Mouse (Mus musculus) frontal cortex, postnatal 36 days (tissue): ENCODE data around the gene Aqp9.
"Not testable (repeated sequence)": the region's sequence is repeated elsewhere in the genome, so short reads cannot be mapped to it uniquely, and the experiment has no call there.

Experiments used
- DNase-seq, 2 experiments: peaks; one replicate each; pipeline ENCODE4 v3.0.0; 2022; ENCODE audit warnings: low spot score in 2 of 2

Aqp9 gene

GRCm38 (mm10) chr9:71138936-71139335 is 29.5 kb downstream of the Aqp9 start:
- DNase-seq: no peak

DNA sequence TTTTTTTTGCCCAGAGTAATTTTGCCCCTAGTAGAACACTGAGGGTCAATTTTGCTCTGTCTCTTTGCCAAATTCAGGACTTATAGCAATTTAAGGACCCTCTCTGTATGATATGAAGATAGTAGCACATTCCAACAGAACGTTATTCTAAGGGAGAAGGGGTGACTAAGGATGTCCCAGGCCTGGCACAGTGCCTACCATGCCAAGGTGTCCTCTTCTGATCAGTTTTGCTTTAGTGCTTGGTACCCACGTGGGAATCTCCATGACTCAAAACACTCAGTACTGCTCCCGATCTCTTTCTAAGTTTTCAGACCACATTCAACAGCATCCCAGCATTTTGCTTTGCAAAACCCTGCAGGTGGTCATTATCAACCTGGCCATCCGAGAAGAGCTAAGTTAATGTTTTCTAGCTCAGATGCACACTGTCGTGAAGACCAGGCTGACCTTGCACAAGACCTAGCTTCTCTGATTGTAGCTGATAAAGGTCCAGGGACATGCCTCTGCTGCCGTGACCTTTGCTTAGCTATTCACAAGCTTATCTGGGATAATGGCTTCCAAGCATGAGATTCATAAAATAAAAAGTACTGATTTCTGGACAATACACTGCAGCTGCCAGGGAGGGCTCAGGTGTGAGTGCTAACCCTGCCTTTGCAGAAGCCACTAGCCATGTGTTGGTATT is 31.1 kb downstream of the Aqp9 start:
- no peak for DNase-seq

- DNase-seq: no peak
These were observed 33.4 kb downstream of the Aqp9 start for GRCm38 (mm10) chr9:71135073-71135472.

GRCm38 (mm10) chr9:71133190-71133589 is 35.3 kb downstream of the Aqp9 start:
- DNase-seq: no peak

DNA sequence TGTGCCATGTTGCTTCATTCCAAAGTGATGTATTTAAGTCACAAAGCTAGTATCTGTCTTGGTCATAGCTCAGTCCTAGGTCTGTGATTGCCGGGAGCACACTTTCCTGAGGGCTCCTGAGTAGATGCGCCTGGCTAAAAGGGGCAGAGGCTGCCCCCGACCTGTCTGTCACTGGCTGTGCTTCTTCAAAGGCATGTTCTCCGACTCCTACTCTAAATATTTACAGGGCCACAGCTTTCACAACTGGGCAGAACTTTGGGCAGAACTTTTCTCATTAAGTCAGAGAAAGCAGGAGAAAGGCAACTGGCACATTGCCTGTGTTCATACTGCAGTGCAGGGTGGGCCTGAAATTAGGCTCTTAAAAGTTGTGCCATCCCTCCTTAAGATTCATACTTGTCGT is 36.7 kb downstream of the Aqp9 start:
- DNase-seq: no peak

- DNase-seq: peak; percentile 48 to 83
These were observed 39.6 kb downstream of the Aqp9 start for GRCm38 (mm10) chr9:71128911-71129310.

GRCm38 (mm10) chr9:71126205-71126604 is 42.3 kb downstream of the Aqp9 start:
- DNase-seq: peak; percentile 30 to 52

GRCm38 (mm10) chr9:71123095-71123494 is 45.4 kb downstream of the Aqp9 start:
- not testable (repeated sequence) for DNase-seq

- DNase-seq: no peak
These were observed 47.6 kb downstream of the Aqp9 start for GRCm38 (mm10) chr9:71120924-71121323.

DNA sequence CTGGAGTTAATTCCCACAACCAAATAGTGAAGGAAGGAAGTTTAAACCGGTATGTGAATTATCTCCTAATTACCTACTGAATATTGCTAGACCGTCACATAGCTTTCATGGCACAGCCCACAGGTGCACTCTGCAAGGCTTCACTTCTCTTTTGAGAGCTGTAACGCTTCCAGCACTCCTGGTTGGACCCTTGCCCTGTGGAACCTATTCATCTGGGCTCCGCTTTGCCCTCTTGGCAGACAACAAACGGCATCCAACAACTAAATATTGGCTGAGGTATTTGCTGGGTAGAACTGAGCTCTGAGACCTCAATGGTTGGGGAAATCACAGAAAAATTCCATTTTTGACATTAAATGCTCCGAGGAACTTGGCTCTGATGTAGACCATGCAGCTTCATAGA is 55.3 kb downstream of the Aqp9 start:
- DNase-seq: no peak

- DNase-seq: no peak
These were observed 65.0 kb downstream of the Aqp9 start for GRCm38 (mm10) chr9:71103521-71103920.

GRCm38 (mm10) chr9:71094066-71094465 is 74.4 kb downstream of the Aqp9 start:
- no peak for DNase-seq

- peak in 1 of 2 experiments; percentile 67 for DNase-seq
These were observed 76.4 kb downstream of the Aqp9 start for GRCm38 (mm10) chr9:71092038-71092437.

GRCm38 (mm10) chr9:71079201-71079600 is 89.3 kb downstream of the Aqp9 start:
- no peak for DNase-seq

- no peak for DNase-seq
These were observed 91.1 kb downstream of the Aqp9 start for GRCm38 (mm10) chr9:71077251-71077825.

GRCm38 (mm10) chr9:71076201-71076648 is 92.3 kb downstream of the Aqp9 start:
- DNase-seq: peak; percentile 52 to 65

DNA sequence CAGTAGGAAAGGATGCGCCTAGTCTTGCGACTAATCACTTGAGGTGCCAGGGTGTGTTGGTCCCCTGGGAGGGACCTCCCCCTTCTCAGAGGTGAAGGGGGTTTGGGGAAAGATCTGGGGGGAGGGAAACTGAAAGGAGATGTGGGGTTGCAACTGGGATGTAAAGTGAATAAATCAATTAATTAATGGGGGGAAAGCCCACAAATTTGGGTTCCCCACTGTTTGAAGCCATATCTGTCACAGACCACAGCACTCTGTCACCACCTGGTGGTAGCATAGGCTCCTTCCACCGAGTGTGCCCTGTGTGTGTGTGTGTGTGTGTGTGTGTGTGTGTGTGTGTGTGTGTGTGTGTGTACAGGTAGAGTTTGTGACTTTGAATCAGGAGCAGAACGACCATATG is 94.7 kb downstream of the Aqp9 start:
- no peak for DNase-seq

- no peak for DNase-seq
These were observed 95.4 kb downstream of the Aqp9 start for GRCm38 (mm10) chr9:71073076-71073475.

GRCm38 (mm10) chr9:71072502-71072901 is 96.0 kb downstream of the Aqp9 start:
- DNase-seq: no peak

DNA sequence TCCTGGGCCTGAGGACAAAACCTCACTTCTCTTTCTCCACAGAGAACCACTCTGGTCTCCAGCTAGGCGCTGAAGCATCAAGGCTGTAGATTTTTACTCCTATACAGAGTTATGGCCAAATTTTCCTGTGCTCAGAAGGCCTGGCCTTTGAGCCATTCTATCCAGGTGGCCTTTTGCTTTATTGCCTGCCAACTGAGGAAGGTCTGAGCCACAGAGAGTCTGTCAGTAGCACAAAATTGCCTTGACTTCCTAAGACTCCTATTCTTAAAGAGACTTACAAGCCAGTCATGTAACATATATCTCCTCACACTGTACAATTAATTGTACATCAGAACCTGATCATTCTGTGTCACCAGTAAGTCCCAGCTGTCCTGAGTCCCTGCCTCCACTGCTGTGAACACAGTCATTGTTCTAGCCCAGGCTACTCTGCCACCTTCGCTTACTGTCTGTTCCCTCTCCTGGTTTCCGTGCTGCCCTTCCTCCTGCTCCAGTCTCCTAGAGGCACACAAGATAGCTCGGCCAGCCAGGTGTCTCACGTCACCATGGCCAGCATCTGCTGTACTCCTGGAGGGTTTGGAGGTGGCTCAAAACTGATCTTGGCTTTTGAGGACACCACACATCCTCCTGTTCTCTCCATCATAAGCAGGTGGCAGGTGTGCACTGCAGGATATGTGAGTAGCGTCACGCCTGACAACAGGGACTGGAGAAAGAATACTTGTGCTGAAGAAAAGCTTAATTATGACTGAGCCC is 96.7 kb downstream of the Aqp9 start:
- no peak for DNase-seq

GRCm38 (mm10) chr9:71070628-71071027 is 97.9 kb downstream of the Aqp9 start:
- DNase-seq: no peak

GRCm38 (mm10) chr9:71068866-71069390 is 99.6 kb downstream of the Aqp9 start:
- DNase-seq: no peak

DNA sequence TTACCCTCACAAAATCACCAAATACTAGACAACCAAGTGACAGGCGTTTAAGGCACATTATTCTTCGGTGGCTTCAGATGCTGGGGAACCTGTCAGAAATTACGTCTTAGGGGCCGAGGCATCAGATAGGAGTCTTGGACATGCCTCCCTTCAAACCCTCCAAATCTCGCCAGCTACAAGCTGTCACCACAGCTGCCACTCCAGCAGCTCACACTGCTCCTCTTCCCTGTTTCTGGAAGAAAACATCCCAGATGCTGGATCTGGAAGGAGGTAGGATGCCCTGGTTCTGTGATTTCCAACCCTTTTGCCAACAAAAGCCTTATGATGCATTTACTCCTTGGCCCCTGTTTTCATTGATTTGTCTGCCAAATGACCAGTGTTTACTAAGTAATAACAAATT is 101.3 kb downstream of the Aqp9 start:
- DNase-seq: no peak
